Mouse (Mus musculus) CD4-positive, CD25-positive, alpha-beta regulatory T cell, adult 4 months (primary cell): ENCODE measurements around the gene Noxa1. TPM values are rescaled to one million over a fixed set of nuclear protein-coding genes. Genes with fewer than 3 reads are reported as not detected.

Experiments used
- polyA plus RNA-seq, 2 experiments: library from polyadenylated mRNA; unstranded; fragments of 100-300 nt; shearing (Covaris generic); gene quantifications; one replicate each; pipeline ENCODE4 v1.2.1; 2017

The Noxa1 gene
- polyA plus RNA-seq, 2 experiments from 2014 or later, result 5.5 to 7.0 TPM

Other genes starting within 250 kb of the Noxa1 start
- gene Ehmt1, start 175.5 kb downstream of the Noxa1 start, polyA plus RNA-seq, result 10 to 100 TPM; 49.2 to 76.4 TPM
- 100 to 1,000 TPM; 223 to 311 TPM for gene Arrdc1, start 159.9 kb downstream of the Noxa1 start, polyA plus RNA-seq
- 1 to 10 TPM in 1 of 2 experiments, under 1 TPM in 1; 0.89 to 1.4 TPM for gene Zmynd19, start 145.4 kb downstream of the Noxa1 start, polyA plus RNA-seq
- 10 to 100 TPM; 34.2 to 42.6 TPM for gene Dph7, start 132.7 kb downstream of the Noxa1 start, polyA plus RNA-seq
- gene Mrpl41, start 120.1 kb downstream of the Noxa1 start, polyA plus RNA-seq, result 10 to 100 TPM; 91.6 to 98.5 TPM
- gene Pnpla7, start 119.1 kb downstream of the Noxa1 start, polyA plus RNA-seq, result 100 to 1,000 TPM in 1 of 2 experiments, 10 to 100 TPM in 1; 65.8 to 117 TPM
- 10 to 100 TPM in 1 of 2 experiments, 1 to 10 TPM in 1; 8.6 to 13.7 TPM for gene Nsmf, start 40.8 kb downstream of the Noxa1 start, polyA plus RNA-seq
- under 1 TPM in 1 of 2 experiments, not detected in 1; 0.52 TPM for gene Entpd8, start 14.8 kb downstream of the Noxa1 start, polyA plus RNA-seq
- gene Nrarp, start 85.6 kb upstream of the Noxa1 start, polyA plus RNA-seq, result under 1 TPM in 1 of 2 experiments, not detected in 1; 0.28 TPM
- gene Tor4a, start 101.7 kb upstream of the Noxa1 start, polyA plus RNA-seq, result 10 to 100 TPM; 60.5 to 94.3 TPM
- 10 to 100 TPM; 48.2 to 55.8 TPM for gene Nelfb, start 116.3 kb upstream of the Noxa1 start, polyA plus RNA-seq
- not detected for gene Stpg3, start 119.5 kb upstream of the Noxa1 start, polyA plus RNA-seq
- not detected for gene Fam166a, start 123.6 kb upstream of the Noxa1 start, polyA plus RNA-seq
- 100 to 1,000 TPM in 1 of 2 experiments, 10 to 100 TPM in 1; 94.5 to 120 TPM for gene Tubb4b, start 129.6 kb upstream of the Noxa1 start, polyA plus RNA-seq
- gene Slc34a3, start 139.2 kb upstream of the Noxa1 start, polyA plus RNA-seq, result not detected
- gene Rnf224, start 141.6 kb upstream of the Noxa1 start, polyA plus RNA-seq, result not detected
- under 1 TPM; 0.38 to 0.57 TPM for gene Rnf208, start 147.1 kb upstream of the Noxa1 start, polyA plus RNA-seq
- gene Cysrt1, start 147.3 kb upstream of the Noxa1 start, polyA plus RNA-seq, result not detected
- 1 to 10 TPM; 5.9 to 7.1 TPM for gene AL732309.1, start 151.7 kb upstream of the Noxa1 start, polyA plus RNA-seq
- gene Tmem203, start 160.3 kb upstream of the Noxa1 start, polyA plus RNA-seq, result 10 to 100 TPM in 1 of 2 experiments, 1 to 10 TPM in 1; 9.5 to 10.4 TPM
- 1 to 10 TPM; 1.8 to 3.8 TPM for gene Tprn, start 167.5 kb upstream of the Noxa1 start, polyA plus RNA-seq
- 100 to 1,000 TPM; 124 to 131 TPM for gene Ssna1, start 177.3 kb upstream of the Noxa1 start, polyA plus RNA-seq
- 10 to 100 TPM; 34.8 to 54.1 TPM for gene Anapc2, start 177.3 kb upstream of the Noxa1 start, polyA plus RNA-seq
- gene Tmem210, start 193.0 kb upstream of the Noxa1 start, polyA plus RNA-seq, result not detected
- gene Lrrc26, start 194.8 kb upstream of the Noxa1 start, polyA plus RNA-seq, result not detected
- not detected for gene Grin1, start 224.0 kb upstream of the Noxa1 start, polyA plus RNA-seq
- gene Man1b1, start 237.2 kb upstream of the Noxa1 start, polyA plus RNA-seq, result 10 to 100 TPM; 21.7 to 32.4 TPM